ENCODE assay signal across 19 mouse cellular contexts in the genomic region with DNA sequence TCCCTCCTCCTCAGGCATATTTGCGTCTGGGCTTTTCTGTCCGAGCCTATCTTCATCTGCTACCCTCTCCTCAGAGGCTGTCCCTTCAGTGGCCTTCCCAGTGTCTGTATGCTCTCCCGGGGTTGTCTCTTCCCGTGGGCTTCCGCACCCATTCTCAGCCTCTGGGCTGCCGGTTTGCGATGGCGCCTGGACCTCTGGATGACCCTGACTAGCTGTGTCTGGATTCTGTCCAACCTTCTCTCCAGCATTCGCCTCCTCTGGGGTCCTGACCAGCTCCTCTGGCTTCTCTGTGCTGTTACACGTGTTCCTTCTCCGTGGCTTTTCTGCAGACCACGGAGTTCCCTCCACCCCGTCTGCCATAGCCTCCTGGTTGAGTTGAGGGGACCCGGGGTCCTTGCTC. TPM values are rescaled to one million over a fixed set of nuclear protein-coding genes. Genes with fewer than 3 reads are reported as not detected.
DNase-seq lines count a peak whose midpoint lies in the region; ATAC-seq and TF ChIP-seq lines count a peak whose summit lies in the region.
"Had no signal": no experiment of that assay in that cellular context is flagged by ENCODE, and none has a peak within 500 bp of the region (broad histone marks: within the 10 kb centered on the region; RNA-seq: fewer than 3 reads in every experiment).

No protein-coding gene starts in this region.

- TF ChIP-seq CTCF in heart, postnatal 0 days (IDR thresholded peaks at IDR 0.05; ENCODE audit: low read depth) = no peak
- TF ChIP-seq CTCF in testis, adult 2 months (IDR thresholded peaks at IDR 0.05; ENCODE audit: control insufficient read depth, insufficient read depth, insufficient replicate concordance, low read depth, low read length) = no peak

- H3K36me3 ChIP-seq in heart, embryonic 10.5 days = peaks cover 92% of the 10 kb centered on the region
- H3K36me3 ChIP-seq in heart, postnatal 0 days (replicated peaks; ENCODE audit: control insufficient read depth, insufficient read depth, low read length) = peaks cover 88% of the 10 kb centered on the region
- H3K36me3 ChIP-seq in testis, adult 2 months (ENCODE audit: control insufficient read depth, insufficient read depth, low read length) = no peaks in the 10 kb centered on the region
- H3K36me3 ChIP-seq: forebrain, embryonic 15.5 days; hindbrain, embryonic 12.5 days; midbrain, embryonic 12.5 days; neural tube, embryonic 12.5 days had no signal

- peak; percentile 48 for ATAC-seq in heart, postnatal 0 days (ENCODE audit: insufficient read depth, low read depth)
- ATAC-seq: CD4-positive, CD25-positive, alpha-beta regulatory T cell, adult 4 months; forebrain, embryonic 15.5 days had no signal

- intact Hi-C loops in heart, postnatal 10 days (cut with DNase I) = loop anchor here (10.0 kb wide), 1 partner anchor 261 kb away; no protein-coding TSS in a partner anchor

- H3K27me3 ChIP-seq in heart, embryonic 10.5 days (ENCODE audit: insufficient read depth, poor library complexity, severe bottlenecking) = no peaks in the 10 kb centered on the region
- H3K27me3 ChIP-seq in heart, postnatal 0 days (ENCODE audit: control insufficient read depth, insufficient read depth, low read length) = no peaks in the 10 kb centered on the region
- no peaks in the 10 kb centered on the region for H3K27me3 ChIP-seq in testis, adult 2 months (ENCODE audit: control insufficient read depth, insufficient read depth, low read length)
- H3K27me3 ChIP-seq: forebrain, embryonic 15.5 days; hindbrain, embryonic 12.5 days; limb, embryonic 12.5 days; liver, embryonic 13.5 days; midbrain, embryonic 12.5 days; neural tube, embryonic 12.5 days had no signal

- no peak overlapping the region for H3K9ac ChIP-seq in heart, postnatal 0 days (replicated peaks; ENCODE audit: low read depth, low read length)
- H3K9ac ChIP-seq: forebrain, embryonic 15.5 days; hindbrain, embryonic 12.5 days; limb, embryonic 12.5 days; liver, embryonic 13.5 days; midbrain, embryonic 12.5 days; neural tube, embryonic 12.5 days had no signal

- H3K27ac ChIP-seq in heart, embryonic 10.5 days = peak overlapping the region; percentile 49; the same call in 1 of the 2 replicates
- no peak overlapping the region for H3K27ac ChIP-seq in heart, postnatal 0 days (ENCODE audit: low read depth)
- H3K27ac ChIP-seq in testis, adult 2 months (ENCODE audit: control insufficient read depth, insufficient read depth, low read depth, low read length) = no peak overlapping the region
- H3K27ac ChIP-seq: forebrain, embryonic 15.5 days; hindbrain, embryonic 12.5 days; limb, embryonic 12.5 days; liver, embryonic 13.5 days; midbrain, embryonic 12.5 days; neural tube, embryonic 12.5 days; stomach, postnatal 0 days had no signal

- H3K4me1 ChIP-seq in heart, embryonic 10.5 days = peaks cover 38% of the 10 kb centered on the region
- H3K4me1 ChIP-seq in heart, postnatal 0 days (ENCODE audit: control insufficient read depth, insufficient read depth) = peaks cover 6% of the 10 kb centered on the region; the same call in 1 of the 2 replicates
- peaks cover 10% of the 10 kb centered on the region for H3K4me1 ChIP-seq in testis, adult 2 months (ENCODE audit: control insufficient read depth, insufficient read depth, low read length)
- H3K4me1 ChIP-seq: forebrain, embryonic 15.5 days; hindbrain, embryonic 12.5 days; limb, embryonic 12.5 days; midbrain, embryonic 12.5 days; neural tube, embryonic 12.5 days had no signal

- H3K9me3 ChIP-seq in heart, embryonic 10.5 days = no peaks in the 10 kb centered on the region
- no peaks in the 10 kb centered on the region for H3K9me3 ChIP-seq in heart, postnatal 0 days (replicated peaks; ENCODE audit: control insufficient read depth, low read length)
- H3K9me3 ChIP-seq: forebrain, embryonic 15.5 days; hindbrain, embryonic 12.5 days; limb, embryonic 12.5 days; liver, embryonic 13.5 days; midbrain, embryonic 12.5 days; neural tube, embryonic 12.5 days had no signal

- TF ChIP-seq POLR2A in testis, adult 2 months (IDR thresholded peaks at IDR 0.05; ENCODE audit: control insufficient read depth, low read depth, low read length) = no peak

- H3K4me3 ChIP-seq in heart, embryonic 10.5 days = no peak overlapping the region
- H3K4me3 ChIP-seq in heart, postnatal 0 days (ENCODE audit: low read depth, low read length) = no peak overlapping the region
- H3K4me3 ChIP-seq in testis, adult 2 months (ENCODE audit: control insufficient read depth, low read depth, low read length) = peak overlapping the region; percentile 31
- H3K4me3 ChIP-seq: forebrain, embryonic 15.5 days; hindbrain, embryonic 12.5 days; limb, embryonic 12.5 days; liver, embryonic 13.5 days; midbrain, embryonic 12.5 days; neural tube, embryonic 12.5 days had no signal

- 64% methylated on average over 14 of the region's 14 CpGs for WGBS in heart, embryonic 10.5 days
- 20% methylated on average over 14 of the region's 14 CpGs for WGBS in heart, postnatal 0 days

- H3K4me2 ChIP-seq in heart, postnatal 0 days (ENCODE audit: low read depth, low read length) = no peak overlapping the region
- H3K4me2 ChIP-seq: forebrain, embryonic 15.5 days; hindbrain, embryonic 12.5 days; limb, embryonic 12.5 days; liver, embryonic 13.5 days; midbrain, embryonic 12.5 days; neural tube, embryonic 12.5 days had no signal

- TF ChIP-seq EP300 in heart, postnatal 0 days (IDR thresholded peaks at IDR 0.05; ENCODE audit: low read depth) = no peak

- DNase-seq in heart, embryonic 10.5 days (ENCODE audit: low spot score) = no peak
- no peak for DNase-seq in heart, postnatal 10 days
- DNase-seq in heart, postnatal 0 days (ENCODE audit: low spot score) = no peak
- DNase-seq in heart, adult 18-20 months = no peak
- peak; percentile 35 to 55 for DNase-seq in kidney, postnatal 36 days
- no peak for DNase-seq in kidney, adult 9 months
- no peak for DNase-seq in testis, postnatal 14 days (ENCODE audit: low spot score)
- DNase-seq: cerebellum, adult 11-12 months; embryo, embryonic 11 days; right cerebral cortex, adult 18-20 months had no signal

RNA-seq across cellular contexts. Expression of gene Mpzl1, which starts 21.1 kb away (rescaled TPM):
- polyA plus RNA-seq in heart, embryonic 10.5 days (2016; fragmentation: Nextera tagmentation; extraction: Ambion mirVana) = 138 and 170 TPM in 2 replicates
- 10 to 100 TPM; 49.4 to 57.7 TPM for total RNA-seq in heart, postnatal 10 days (2021)
- total RNA-seq in heart, postnatal 0 days (2014; rRNA removed; ENCODE audit: low replicate concordance) = 16.6 and 17.9 TPM in 2 replicates
- polyA plus RNA-seq in heart, postnatal 0 days (2015; fragmentation: Nextera tagmentation; extraction: Ambion mirVana) = 57.1 and 57.5 TPM in 2 replicates
- 10 to 100 TPM; 12.8 to 13.2 TPM for total RNA-seq in heart, adult 18-20 months (2021)
- polyA plus RNA-seq in testis, adult 2 months (2012; rRNA removed) = 32.3 and 45.3 TPM in 2 replicates

RNA-seq across cellular contexts. Expression of gene Rcsd1, which starts 54.1 kb away (rescaled TPM):
- polyA plus RNA-seq in heart, embryonic 10.5 days (2016; fragmentation: Nextera tagmentation; extraction: Ambion mirVana) = 100 and 130 TPM in 2 replicates
- total RNA-seq in heart, postnatal 10 days (2021) = 100 to 1,000 TPM; 112 to 114 TPM
- total RNA-seq in heart, postnatal 0 days (2014; rRNA removed; ENCODE audit: low replicate concordance) = 88.6 and 94.0 TPM in 2 replicates
- 103 and 116 TPM in 2 replicates for polyA plus RNA-seq in heart, postnatal 0 days (2015; fragmentation: Nextera tagmentation; extraction: Ambion mirVana)
- 10 to 100 TPM; 66.6 to 67.6 TPM for total RNA-seq in heart, adult 18-20 months (2021)
- polyA plus RNA-seq in testis, adult 2 months (2012; rRNA removed) = 0.89 and 1.1 TPM in 2 replicates

Comparison
In these comparisons a context has a peak if more than half of its experiments do, and no peak if none do; other contexts are left out.
1. DNase-seq: peak in kidney, postnatal 36 days (2 of 2); none in heart, embryonic 10.5 days (single experiment), heart, postnatal 10 days (0 of 2), heart, postnatal 0 days (single experiment), heart, adult 18-20 months (0 of 2), kidney, adult 9 months (single experiment) and testis, postnatal 14 days (single experiment).